Mouse (Mus musculus) common myeloid progenitor, adult 5-6 weeks (primary cell): ENCODE results near the gene Cdc42ep2. TPM values are rescaled to one million over a fixed set of nuclear protein-coding genes. Genes with fewer than 3 reads are reported as not detected.
"Not testable (repeated sequence)": the region's sequence is repeated elsewhere in the genome, so short reads cannot be mapped to it uniquely, and the experiment has no call there.

Source experiments
- ATAC-seq: replicated peaks from 2 replicates; pipeline ENCODE4 v1.8.0; 2016; ENCODE audit warnings: low read depth, mild to moderate bottlenecking, moderate TSS enrichment, inconsistent platforms; ENCODE audit not compliant: poor library complexity, severe bottlenecking
- total RNA-seq: library from RNA; stranded (forward); fragments of 200-1000, 187-1606 nt; gene quantifications from 2 replicates; pipeline ENCODE4 v1.2.3, GENCODE M21; 2017

Gene Cdc42ep2
- total RNA-seq, 1 experiment from 2014 or later = not detected

DNA sequence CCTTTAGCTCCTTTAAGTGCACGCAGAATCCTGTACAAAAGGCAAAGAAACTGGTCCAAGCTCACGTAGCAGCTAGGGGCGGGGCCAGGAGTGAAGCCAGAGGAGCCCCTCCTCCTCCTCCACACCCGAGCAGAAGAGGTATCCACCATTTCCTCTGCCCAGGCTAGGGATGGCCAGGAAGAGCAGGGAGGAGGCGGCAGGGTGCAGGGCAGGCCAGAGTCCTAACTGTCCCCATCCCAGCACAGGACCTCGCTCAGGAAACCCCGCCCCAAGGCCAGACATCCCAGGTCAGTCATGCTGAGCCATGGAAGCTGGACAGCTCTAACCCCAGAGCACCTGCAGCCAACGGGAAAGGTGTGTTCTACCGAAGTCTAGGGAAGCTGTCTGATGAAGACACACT lies 2.9 kb downstream of the Cdc42ep2 start:
- ATAC-seq = 0 out of 2 replicates have a peak, but pooled peaks have one; percentile 0

DNA sequence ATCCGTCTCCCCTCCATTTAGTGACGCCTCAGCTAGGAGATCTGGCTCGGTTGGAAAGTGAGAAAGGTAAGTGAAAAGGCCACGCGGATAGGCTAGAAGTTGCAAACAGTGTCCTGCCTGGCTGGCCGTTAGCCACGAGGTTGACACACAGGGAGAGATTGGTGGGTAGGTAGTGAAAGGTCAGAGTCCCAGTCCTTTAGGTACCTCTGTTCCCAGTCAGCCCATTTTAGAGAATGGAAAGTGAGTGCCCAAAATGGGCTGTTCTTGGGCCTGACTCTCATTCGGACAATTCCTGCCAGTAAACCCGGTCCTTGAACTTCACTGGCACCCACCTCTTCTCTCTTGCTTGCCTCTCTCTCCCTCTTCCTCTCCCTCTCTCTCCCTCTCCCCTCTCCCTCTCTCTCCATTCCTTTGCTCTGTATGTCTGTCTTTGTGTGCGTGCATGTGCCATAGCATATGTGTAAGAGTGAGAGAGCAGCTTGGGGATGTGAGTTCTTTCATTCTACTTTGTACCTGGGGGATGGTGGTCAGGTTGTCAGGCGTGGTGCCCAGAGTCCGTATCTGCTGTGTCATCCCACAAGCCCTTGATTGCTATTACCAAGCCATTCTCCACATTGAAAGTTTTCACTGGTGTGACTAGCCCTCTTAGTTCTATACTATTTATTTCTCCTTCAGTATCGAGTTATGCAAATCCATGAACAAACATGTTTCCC lies 11.5 kb downstream of the Cdc42ep2 start, which contains the start of gene Dpf2:
TSS of gene Dpf2 (minus strand) at position 4 of the 713 bp plus-strand sequence.
- peak; percentile 17; the same call in 1 of the 2 replicates for ATAC-seq

GRCm38 (mm10) chr19:5912103-5913006 lies 12.3 kb downstream of the Cdc42ep2 start:
- ATAC-seq = peak; percentile 96

DNA sequence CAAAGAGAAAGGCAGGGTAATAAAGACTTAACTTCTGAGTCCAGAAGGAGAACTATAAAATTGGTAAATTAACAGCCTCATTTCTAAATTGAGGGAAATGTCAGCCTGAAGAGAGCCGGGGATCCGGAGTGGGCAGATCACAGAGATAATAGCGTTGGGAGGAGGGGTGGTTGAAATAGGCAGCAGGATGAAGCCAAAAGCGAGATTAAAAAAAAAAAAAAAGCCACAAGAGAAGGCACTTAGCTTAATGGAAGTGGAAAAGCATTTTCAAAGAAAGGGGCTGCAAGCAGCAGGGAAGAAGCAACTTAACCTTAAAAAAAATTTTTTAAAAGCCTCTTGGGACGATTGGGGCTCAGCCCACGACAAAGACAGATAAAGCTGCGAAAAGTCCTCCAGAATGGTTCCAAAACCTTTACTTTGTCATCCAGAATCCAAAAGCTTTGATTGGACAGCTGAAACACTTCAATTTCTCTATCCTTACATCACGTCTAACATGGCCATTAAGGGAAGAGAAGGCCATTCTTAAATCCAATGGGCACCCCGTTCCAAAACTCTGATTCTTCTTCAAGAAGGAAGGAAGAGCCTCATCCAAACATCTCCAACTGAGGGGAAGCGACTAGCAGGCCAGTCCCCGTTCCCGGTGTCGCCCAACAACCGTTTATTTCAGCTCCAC lies 13.1 kb downstream of the Cdc42ep2 start:
- ATAC-seq = 0 out of 2 replicates have a peak, but pooled peaks have one; percentile 15

- ATAC-seq = no peak
Measured at GRCm38 (mm10) chr19:5910221-5910620, 14.4 kb downstream of the Cdc42ep2 start.

GRCm38 (mm10) chr19:5907275-5907674 lies 17.3 kb downstream of the Cdc42ep2 start:
- ATAC-seq = no peak

DNA sequence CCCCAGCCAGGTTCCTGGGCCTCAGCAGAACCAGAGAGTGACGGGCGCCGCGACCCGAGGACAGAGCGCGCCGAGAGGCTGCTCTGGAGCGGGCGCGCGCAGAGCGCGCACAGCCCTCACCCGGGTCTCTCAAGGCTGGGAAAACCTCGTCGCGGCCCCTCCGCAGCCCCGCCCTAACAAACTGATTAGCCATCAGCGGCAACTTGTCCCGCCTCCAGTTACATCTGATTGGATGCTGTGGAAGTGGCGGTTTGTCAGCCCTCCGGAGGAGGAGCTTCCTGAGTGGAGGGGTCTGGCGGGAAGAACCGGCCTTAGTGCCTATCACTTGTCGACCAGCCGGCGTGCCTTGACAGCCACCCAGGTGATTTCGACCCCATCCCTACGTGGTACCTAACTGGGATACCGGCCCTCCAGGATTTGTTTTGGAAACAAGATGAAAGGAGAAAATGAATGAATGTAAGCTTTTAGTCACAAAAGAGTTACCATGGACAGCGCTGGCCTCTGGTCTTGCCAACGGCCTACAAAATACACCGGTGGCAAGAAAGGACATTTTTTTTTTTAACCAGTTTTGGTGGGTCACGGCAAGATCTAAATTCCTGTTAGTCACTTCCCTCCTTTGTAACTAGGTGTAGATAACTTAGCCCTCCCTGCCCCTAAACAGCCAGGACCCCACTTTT lies 30.5 kb downstream of the Cdc42ep2 start, which contains the start of gene Tigd3:
TSS of gene Tigd3 (minus strand) at position 148 of the 677 bp plus-strand sequence.
- peak; percentile 96 for ATAC-seq

DNA sequence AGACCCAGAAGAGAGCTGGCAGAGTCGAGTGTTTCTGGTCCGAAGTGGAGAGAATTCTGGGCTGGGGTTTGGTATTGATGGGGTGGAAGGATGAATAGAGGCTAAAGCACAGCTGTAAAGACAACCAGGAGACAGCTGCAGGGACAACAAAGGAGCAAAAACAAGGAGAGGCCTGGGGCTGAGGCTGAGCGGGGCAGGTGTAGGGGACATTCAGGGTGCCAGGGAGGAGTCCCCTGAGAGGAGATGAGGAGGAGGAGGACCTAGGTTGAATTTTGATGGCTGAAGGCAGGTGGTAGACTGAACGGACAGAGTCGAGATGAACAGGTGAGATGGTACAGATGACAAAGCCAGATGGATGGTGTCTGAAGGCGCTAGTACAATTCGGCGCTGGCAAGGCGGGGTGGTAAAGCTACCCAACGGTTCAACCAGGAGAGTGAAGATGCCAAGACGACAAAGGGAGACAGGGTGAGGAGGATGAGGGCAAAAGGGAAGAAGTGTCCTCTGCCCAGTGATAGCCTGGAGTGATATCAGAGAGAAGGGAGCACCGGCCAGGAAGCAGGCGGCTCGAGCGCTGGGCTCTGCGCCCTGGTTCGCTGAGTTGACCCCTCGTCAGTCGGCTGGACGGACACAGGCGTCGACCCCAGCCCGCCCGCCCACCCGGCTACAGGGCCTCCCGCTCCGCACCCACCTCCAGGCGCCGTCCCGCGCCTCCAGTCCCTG lies 31.2 kb downstream of the Cdc42ep2 start:
- no peak for ATAC-seq

DNA sequence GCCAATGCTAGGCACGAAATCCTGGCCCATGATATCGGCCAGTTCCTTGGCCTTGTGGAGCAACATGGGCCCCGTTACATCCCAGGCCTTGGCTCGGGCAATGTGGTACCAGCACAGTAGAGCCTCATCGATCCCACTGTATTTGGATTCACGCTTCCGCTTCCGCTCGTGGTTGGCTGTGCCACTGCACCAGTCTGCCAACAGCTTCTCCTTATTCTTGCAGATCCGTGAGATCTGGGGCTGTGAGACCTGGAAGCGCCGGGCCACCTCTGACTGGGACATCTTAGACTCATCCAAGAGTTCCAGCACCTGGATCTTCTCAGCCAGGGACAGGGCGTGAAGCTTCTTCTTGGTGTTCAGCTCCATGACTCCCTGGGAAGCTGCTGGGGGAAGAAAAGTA lies 31.9 kb downstream of the Cdc42ep2 start:
- ATAC-seq = no peak

DNA sequence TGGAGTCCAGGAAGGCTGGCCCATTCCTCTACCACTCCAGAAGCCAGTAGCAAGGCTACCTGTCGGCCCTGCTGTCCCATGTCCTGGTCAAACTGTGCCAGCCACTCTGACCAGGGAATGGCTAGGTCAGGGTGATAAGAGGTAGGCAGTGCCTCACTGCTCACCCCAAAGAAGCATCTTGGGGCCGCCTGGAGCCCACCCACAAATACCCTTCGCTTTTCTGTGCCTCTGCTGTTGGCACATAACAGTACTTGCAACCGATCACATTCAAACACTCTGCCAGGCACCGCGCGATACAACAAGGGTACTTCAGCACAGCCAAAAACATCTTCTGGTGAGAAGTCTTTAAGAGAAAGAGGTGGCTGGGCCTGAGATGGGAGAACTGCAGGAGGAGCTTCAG lies 32.4 kb downstream of the Cdc42ep2 start:
- ATAC-seq = no peak

- ATAC-seq = no peak
Measured at GRCm38 (mm10) chr19:5891521-5892258, 32.9 kb downstream of the Cdc42ep2 start.

DNA sequence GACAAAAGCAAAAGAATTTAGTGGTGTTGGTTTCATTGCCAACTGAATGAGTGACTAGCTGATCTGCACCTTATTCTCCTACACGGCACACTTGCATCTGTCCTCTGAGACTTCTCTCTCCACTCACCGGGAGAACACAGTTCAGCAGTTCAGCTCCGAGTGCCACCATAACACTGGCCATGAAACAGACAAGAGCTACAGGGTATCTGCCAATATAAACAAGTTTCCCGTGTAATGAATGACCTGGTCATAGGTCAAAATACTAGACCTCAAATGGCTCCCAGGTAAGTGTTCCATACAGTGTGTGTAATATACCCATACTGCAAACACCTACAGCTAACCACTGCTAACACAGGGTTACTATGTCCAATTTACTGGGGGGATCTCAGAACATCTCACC lies 35.4 kb downstream of the Cdc42ep2 start:
- ATAC-seq = no peak

DNA sequence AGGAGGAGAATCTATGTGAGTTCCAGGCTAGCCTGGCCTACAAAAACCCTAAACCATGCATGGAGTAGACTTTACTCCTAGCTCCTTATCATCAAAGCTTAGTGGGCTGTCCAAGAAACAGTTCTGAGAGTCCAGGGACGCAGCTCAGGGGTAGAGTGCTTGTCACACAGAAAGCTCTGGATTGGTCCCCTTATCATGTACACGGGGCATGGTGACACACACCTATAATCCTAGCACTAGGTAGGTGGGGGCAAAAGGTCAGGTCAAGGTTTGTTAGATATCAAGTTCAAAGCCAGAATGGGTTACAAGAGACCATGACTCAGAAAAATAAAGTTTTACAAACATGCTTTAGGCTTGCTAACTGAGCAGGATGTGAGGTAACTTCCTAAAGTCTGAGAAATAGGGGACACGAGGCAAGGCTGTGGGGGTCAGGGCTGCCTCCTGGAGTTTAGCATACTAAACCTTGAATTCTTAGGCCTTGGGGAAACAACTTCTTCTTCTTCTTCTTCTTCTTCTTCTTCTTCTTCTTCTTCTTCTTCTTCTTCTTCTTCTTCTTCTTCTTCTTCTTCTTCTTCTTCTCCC lies 37.3 kb downstream of the Cdc42ep2 start:
- no peak for ATAC-seq

DNA sequence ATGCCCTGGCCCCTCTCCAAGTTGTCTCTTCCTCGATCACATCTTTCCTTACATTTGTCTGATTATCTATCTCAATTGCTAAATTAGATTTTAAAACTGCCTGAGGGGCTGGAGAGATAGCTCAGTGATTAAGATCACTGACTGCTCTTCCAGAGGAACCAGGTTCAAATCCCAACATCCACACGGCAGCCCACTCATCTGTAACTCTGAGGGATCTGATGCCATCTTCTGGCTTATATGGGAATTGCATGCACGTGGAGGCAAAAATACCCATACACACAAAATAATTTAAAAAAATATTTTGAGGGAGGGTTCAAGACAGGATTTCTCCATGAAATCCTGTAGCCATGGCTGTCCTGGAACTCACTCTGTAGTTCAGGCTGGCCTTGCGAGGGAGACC lies 38.8 kb downstream of the Cdc42ep2 start:
- 0 out of 2 replicates have a peak, but pooled peaks have one; percentile 23 for ATAC-seq

DNA sequence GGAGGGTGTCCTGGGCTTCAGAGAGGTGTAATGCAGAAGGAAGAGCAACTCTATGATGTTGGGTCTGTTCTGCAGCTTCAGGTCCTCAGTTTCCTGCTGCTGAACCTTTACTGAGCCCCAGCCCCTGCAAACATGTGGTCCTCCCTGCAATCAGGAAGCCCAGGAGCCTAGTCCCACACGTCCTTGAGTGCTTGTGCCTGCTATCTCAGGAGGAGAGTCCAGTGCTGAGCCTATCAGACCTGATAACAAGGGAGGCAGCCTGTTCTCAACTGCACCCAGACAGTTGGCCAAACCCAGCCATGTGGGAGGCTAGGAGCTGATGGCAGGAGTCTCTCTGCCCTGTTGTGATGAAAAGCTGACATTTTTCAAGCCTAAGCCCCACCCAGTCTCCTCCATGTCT lies 40.7 kb downstream of the Cdc42ep2 start:
- no peak for ATAC-seq

DNA sequence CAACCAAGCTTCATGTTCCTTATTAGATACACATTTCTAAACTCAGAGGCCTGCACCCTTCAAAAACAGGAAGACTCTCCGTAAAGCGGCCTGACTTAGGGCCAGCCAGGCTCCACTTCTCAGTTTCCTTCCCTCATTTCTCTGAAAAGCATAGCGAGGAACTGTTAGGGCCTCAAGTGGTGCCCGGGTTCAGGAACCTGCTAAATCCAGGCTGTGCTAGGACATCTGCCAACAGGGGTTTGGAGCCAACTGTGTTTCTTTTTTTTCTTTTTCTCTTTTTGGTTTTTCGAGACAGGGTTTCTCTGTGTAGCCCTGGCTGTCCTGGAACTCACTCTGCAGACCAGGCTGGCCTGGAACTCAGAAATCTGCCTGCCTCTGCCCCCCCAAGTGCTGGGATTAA lies 42.5 kb downstream of the Cdc42ep2 start:
- not testable (repeated sequence) for ATAC-seq

DNA sequence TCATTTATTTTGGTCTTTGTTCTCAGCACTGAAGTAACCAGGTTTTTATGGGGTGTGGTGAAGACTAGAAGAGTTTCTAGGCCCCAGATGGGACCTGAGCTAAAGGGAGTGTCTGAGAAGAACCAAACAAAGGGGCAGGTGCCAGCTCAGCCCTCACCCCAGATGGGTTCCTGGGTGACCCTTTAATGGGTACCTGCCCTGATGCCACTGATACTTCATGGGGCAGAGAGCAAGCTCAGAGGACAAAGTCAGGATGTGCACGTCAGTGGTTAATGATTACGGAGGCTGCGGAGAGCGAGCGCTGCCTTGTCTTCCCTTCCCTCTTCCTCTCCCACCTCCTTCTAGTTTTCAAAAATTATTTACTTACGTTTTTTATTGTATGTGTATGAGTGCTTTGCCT lies 43.5 kb downstream of the Cdc42ep2 start:
- no peak for ATAC-seq

GRCm38 (mm10) chr19:5879735-5880134 lies 44.9 kb downstream of the Cdc42ep2 start:
- ATAC-seq = no peak
